Mouse (Mus musculus) NIH3T3 (cell line): ENCODE data around the gene Rnf40.

ENCODE experiments used
- DNase-seq: peaks from one replicate; pipeline ENCODE4 v3.0.0-alpha.2; 2012; ENCODE audit warnings: low read depth

Rnf40 gene

GRCm38 (mm10) chr7:127588011-127588871 lies at the start of gene Rnf40, which contains the start of gene Ccdc189:
TSS of gene Rnf40 (plus strand) at chr7:127588767.
TSS of gene Ccdc189 (minus strand) at chr7:127588595.
- DNase-seq = peak; percentile 95

GRCm38 (mm10) chr7:127541671-127542070 lies 46.9 kb upstream of the Rnf40 start:
- DNase-seq = no peak

- DNase-seq = no peak
Observed at GRCm38 (mm10) chr7:127549116-127549835, 39.3 kb upstream of the Rnf40 start.

DNA sequence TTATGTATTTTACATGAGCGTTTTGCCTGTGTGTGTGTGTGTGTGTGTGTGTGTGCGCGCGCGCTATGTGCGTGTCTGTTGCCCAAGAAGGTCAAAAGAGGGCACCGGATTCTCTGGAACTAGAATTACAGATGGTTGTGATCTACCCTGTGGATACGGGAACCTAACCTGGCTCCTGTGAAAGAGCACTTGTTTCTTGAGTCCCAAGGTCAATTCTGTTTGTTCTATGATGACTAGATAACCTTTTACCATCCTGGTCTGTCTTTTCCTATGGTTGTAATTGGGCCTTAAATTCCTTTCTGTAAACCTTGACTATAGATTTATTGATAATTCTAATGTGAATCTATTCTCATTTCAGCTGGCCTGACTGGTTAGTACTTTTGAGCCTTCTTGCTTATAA lies 37.0 kb upstream of the Rnf40 start:
- no peak for DNase-seq

DNA sequence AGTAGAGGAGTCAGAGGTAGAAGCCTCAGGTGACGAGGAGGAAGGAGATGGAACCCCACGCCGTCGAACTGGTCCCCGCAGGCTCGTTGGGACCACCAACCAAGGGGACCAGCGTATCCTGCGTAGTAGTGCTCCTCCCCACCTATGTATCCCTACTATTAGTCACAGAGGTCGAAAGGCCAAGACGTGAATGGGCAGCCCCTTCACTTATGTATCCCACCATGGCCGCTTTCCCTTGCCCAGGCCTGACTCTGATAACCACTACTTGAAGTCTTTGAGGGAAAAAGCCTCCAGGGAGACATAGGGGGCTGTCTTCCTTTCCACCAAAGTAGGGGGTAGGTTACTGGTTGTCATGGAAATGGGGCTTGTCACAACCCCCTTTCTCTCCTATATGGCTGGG lies 28.0 kb upstream of the Rnf40 start:
- DNase-seq = no peak

GRCm38 (mm10) chr7:127561340-127561858 lies 27.2 kb upstream of the Rnf40 start, which contains the start of gene Tmem265:
TSS of gene Tmem265 (plus strand) at chr7:127561390.
- no peak for DNase-seq

DNA sequence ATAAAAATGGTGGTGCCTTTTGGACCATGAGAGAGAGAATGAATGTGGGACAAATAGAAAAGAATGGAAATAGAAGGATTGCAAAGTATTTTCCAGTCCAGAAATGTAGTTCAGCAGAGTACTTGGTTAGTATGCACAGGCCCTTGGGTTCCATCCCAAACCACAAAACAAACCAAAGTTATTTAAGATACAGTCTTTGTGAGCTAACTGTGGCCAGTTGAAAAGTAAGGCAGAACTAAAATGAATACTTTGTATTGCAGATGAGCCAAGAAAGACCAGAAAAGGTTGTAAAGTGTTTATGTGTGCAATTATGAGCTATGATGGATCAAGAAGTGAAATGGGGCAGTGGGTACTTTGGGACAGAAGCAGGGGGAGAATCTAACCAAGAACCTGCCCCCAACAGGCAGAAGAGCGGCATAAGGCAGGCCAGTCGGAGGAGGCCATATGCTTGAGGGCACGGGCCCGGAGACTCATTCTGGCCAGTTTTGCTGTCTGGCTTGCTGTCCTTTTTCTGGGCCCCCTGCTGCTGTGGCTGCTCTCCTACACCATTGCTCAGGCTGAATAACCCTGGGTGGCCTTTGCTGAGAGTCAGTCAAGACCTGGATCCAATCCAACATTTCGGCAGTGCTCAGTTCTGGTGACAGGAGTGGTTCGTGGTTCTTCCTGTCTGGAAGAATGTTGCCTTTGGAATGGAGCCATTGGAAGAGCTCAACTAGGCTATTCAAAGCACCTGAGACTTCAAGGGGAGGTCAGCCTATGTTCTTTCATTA lies 24.0 kb upstream of the Rnf40 start:
- peak; percentile 36 for DNase-seq

DNA sequence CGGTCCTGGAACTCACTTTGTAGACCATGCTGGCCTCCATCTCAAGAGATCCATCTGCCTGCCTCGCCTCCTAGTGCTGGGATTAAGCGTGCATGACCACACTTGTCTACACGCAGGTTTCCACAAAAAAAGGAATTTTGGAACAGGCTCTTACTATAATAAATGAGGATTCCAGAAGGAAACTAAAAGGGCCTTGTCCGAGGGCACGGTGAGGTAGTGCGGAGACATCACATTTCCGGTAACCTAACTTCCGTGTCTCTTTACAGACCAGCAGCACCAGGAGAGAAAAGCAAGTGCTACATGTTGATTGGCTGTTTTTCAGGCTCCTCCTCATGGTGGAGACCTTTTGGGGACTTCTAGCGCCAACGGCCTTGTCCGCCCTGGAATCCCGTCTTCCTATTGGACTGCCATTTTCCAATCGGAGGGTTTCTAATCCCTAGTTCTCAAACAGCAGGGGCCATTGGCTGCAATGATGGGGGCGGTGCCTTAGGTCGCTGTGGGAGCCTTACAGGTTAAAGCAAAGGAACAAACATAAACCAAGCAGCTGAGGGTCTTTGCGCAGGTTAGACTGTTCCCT lies 15.6 kb upstream of the Rnf40 start, which contains the start of gene Phkg2:
TSS of gene Phkg2 (plus strand) at position 446 of the 577 bp plus-strand sequence.
- peak; percentile 94 for DNase-seq

DNA sequence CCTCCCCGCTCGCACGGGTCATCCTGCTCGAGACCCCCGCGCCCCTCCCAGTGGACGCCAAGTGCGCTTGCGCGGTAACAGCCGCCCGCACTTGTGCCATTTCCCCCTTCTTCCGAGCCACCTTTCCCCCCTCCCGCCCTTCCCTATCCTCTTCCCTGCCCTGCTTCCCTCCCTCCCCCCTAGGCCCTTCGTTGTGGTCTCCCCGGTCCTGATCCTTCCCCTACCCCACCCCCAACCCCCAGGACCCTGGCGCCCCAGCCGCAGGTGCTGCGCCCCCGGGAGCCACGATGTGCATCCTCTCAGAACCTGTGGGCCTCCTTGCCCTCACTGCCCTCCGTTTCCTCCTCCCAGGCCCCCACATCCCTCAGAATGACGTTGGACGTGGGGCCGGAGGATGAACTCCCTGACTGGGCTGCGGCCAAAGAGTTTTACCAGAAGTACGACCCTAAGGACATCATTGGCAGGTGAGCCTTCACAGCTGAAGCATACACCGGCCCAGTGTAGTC lies 15.0 kb upstream of the Rnf40 start:
- no peak for DNase-seq

DNA sequence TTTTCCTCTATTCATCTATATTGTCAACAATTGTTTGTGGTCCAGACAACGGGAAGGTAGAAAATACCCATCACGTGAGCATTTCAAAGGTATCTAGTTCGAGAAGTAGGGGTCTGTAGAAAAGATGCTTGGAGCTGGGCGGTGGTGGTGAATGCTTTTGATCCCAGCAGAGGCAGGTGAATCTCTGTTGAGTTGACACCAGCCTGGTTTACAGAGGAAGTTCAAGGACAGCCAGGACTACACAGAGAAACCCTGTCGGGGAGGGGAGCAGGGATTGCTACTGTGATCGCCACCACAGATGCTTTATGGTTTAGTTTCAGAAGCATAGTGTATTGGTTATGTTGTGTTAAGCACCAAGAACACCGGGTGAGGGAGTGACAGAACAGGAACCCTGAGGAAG lies 14.5 kb upstream of the Rnf40 start:
- no peak for DNase-seq

- DNase-seq = no peak
Observed at GRCm38 (mm10) chr7:127583260-127583659, 5.3 kb upstream of the Rnf40 start.

DNA sequence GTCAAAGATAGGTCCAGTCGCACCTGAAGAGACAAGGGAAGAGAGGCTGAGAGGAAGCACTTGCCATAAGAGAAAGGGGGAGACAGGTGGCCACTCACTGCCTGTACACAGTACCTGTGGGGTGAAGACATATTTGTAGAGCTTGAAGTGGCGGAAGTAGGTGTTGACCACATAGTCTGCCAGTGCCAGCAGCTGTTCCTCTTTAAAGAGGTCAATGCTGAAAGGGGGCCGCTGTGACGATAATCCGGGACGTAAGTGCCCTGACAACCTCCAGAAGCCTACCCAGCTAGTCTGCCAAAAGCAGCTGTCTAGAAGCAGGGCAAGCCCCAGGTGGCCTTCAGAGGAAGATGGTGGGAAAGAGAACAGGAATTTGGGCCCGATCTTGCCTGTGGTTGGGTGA lies 3.5 kb upstream of the Rnf40 start:
- no peak for DNase-seq

DNA sequence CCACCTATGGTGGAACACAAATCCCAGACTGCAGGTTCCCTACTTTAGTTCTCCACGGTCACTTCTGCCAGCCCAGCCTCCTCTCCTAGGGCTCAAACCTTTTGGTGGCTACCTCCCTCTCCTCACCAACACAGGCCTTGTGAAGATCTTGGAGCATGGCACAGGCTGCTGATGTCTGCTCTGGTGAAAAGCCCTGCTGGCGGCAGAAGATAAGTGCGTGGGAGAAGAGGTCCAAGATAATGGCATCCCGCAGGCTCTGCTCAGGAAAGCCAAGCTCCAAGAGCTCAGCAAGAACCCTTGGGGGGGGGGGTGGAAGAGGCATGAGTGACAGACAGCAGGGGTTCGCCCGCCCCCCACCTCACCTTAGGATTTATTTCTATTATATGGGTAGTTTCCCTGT lies 2.4 kb upstream of the Rnf40 start:
- no peak for DNase-seq

DNA sequence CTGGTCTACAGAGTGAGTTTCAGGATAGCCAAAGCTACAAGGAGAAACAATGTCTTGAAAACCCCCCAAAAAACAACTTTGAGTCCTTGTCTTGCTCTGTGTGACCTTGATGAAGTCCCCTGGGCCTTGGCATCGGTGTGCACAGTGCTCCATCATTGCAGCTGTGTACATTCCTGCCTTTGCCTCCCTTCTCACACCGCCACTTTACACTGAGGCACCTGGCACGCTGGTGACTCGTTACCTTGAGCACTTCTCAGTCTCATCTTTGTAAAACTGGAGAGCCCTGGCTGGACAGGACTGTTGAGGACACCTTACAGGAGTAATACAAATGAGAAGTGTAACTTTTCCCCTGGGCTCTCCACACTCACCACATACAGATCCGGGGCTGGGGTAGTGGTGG lies 1.4 kb upstream of the Rnf40 start:
- DNase-seq = no peak

GRCm38 (mm10) chr7:127588901-127589300 lies 334 bp downstream of the Rnf40 start:
- peak; percentile 9 for DNase-seq

GRCm38 (mm10) chr7:127589637-127590036 lies 1.1 kb downstream of the Rnf40 start:
- no peak for DNase-seq

DNA sequence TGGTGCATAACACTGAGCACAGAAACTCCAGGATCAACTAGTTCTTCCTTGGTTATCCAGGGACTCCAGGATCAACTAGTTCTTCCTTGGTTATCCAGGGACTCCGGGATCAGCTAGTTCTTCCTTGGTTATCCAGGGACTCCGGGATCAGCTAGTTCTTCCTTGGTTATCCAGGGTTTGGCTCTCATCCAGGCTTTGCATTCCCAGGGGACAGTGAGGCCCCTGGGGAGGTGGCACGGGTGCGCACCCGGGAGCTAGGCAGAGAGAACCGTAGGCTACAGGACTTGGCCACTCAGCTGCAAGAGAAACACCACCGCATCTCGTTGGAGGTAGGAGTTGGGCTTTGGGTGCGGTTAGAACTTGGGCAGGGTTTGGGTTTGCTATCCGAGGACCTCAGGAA lies 2.5 kb downstream of the Rnf40 start:
- no peak for DNase-seq

GRCm38 (mm10) chr7:127592575-127592974 lies 4.0 kb downstream of the Rnf40 start:
- no peak for DNase-seq

GRCm38 (mm10) chr7:127596747-127597146 lies 8.2 kb downstream of the Rnf40 start:
- DNase-seq = no peak

DNA sequence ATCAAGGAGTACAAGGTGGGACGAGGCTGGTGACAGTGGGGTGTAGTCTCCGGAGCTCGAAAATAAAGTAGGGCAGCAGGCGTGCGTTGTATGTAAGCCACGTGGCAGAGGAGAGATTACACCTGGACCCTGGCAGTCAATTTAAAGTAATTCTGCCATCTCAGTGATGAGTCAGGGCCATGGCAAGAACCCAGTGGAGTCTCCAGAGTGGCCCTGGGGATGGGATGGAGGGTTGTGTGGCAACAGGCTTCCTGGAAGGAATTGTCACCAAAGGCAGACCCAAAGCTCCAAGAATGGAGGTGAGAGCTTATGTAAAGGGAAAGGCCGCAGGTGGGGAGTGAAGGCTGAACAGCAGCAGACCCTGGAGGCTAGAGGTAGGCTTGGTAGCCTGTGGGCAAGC lies 12.0 kb downstream of the Rnf40 start:
- DNase-seq = no peak

DNA sequence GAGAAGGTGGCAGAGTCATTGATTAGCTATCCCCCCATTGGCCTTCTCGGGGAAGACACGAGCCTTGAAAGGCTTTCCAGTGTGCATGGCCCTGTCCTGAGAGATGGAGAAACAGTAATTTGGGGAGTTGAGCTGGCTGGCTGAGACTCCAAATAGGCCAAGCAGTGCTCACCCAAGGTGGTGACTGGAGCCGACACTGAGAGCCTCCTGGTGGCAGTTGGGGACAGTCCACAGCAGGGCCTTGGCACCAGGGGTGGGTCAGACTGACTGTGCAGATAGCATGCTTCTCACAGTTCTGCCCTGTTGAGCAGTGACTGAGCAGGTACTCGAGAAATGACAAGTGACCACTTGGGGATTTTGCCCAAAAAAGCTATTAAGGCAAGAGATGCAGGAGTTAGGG lies 13.2 kb downstream of the Rnf40 start:
- DNase-seq = no peak

- DNase-seq = no peak
Observed at GRCm38 (mm10) chr7:127602903-127603302, 14.3 kb downstream of the Rnf40 start.
